Mouse (Mus musculus) ES-Bruce4 (cell line): ENCODE measurements around the gene Jmjd6. TPM values are rescaled to one million over a fixed set of nuclear protein-coding genes. Genes with fewer than 3 reads are reported as not detected.
"Not testable (repeated sequence)": the region's sequence is repeated elsewhere in the genome, so short reads cannot be mapped to it uniquely, and the experiment has no call there.

Experiments used
- H3K27ac ChIP-seq: 2 replicates; pipeline ENCODE4 v1.5.1; 2012; ENCODE audit warnings: low read length, inconsistent platforms; ENCODE audit not compliant: insufficient read depth
- H3K27me3 ChIP-seq: 2 replicates; pipeline ENCODE4 v1.6.1; 2012; ENCODE audit warnings: mild to moderate bottlenecking, low read length, inconsistent platforms; ENCODE audit not compliant: control insufficient read depth, poor library complexity, insufficient read depth, severe bottlenecking
- H3K36me3 ChIP-seq: 2 replicates; pipeline ENCODE4 v1.6.1; 2012; ENCODE audit warnings: inconsistent platforms, mild to moderate bottlenecking, low read length, moderate library complexity; ENCODE audit not compliant: control insufficient read depth, poor library complexity, insufficient read depth, severe bottlenecking
- H3K4me1 ChIP-seq: one replicate; pipeline ENCODE4 v1.8.1; 2011; ENCODE audit warnings: low read length; ENCODE audit not compliant: control insufficient read depth, insufficient read depth
- H3K4me3 ChIP-seq: 2 replicates; pipeline ENCODE4 v1.5.1; 2011; ENCODE audit warnings: low read depth, mild to moderate bottlenecking, low read length
- H3K9ac ChIP-seq: 2 replicates; pipeline ENCODE4 v1.6.1; 2012; ENCODE audit warnings: low read depth, mild to moderate bottlenecking, inconsistent platforms; ENCODE audit not compliant: poor library complexity, severe bottlenecking
- H3K9me3 ChIP-seq: replicated peaks from 2 replicates; pipeline ENCODE4 v1.6.1; 2012; ENCODE audit warnings: mild to moderate bottlenecking, low read length, inconsistent platforms; ENCODE audit not compliant: control insufficient read depth, poor library complexity, insufficient read depth, severe bottlenecking
- CTCF ChIP-seq: IDR thresholded peaks from one replicate; pipeline ENCODE4 v1.8.1; 2011; ENCODE audit warnings: low read depth, low read length
- EP300 ChIP-seq: IDR thresholded peaks from 2 replicates; pipeline ENCODE4 v1.6.1; 2011; ENCODE audit warnings: low read depth, low read length; ENCODE audit not compliant: insufficient read depth
- POLR2A ChIP-seq: IDR thresholded peaks from one replicate; pipeline ENCODE4 v1.8.1; 2011; ENCODE audit warnings: low read length; ENCODE audit not compliant: insufficient read depth
- polyA plus RNA-seq: library from polyadenylated mRNA; stranded (reverse); fragments of >200 nt; gene quantifications from 2 replicates; pipeline ENCODE4 v1.2.4, GENCODE M21; 2011; ENCODE audit warnings: low read depth; ENCODE audit not compliant: missing spikeins, insufficient read depth, insufficient read length

The Jmjd6 gene
- polyA plus RNA-seq, 1 experiment = 45.6 TPM

GRCm38 (mm10) chr11:116850085-116850484 is 6.8 kb upstream of the Jmjd6 start:
- Histone ChIP-seq H3K27ac (no peak overlapping the region), H3K4me1 (no peaks in the 10 kb centered on the region), H3K9ac (peak overlapping the region; percentile 88; the same call in 1 of the 2 replicates), H3K9me3 (no peaks in the 10 kb centered on the region), H3K4me3 (peak overlapping the region; percentile 68), H3K27me3 (no peaks in the 10 kb centered on the region), H3K36me3 (peaks cover 54% of the 10 kb centered on the region)
- no peak for TF ChIP-seq POLR2A
- TF ChIP-seq EP300 = no peak
- TF ChIP-seq CTCF = no peak

DNA sequence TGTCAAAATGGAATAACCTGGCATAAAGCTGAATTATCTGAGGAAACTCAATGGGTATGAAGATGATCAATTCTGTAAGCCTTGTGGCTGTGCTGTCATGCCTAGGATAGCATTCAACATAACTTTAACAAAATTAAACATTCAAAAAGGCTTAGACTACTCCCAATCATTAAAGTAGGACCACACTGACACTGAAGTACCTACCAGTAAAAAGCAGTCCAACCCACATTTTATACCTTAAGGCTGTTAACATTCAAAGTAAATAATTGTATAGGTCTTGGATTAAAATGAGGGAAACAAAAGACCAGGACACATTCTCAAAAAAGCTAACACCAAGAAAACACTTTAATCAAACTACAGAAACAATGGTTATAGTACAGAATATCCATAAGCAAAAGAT is 6.3 kb upstream of the Jmjd6 start:
- no peak overlapping the region for H3K4me3 ChIP-seq
- peaks cover 54% of the 10 kb centered on the region for H3K36me3 ChIP-seq
- H3K9ac ChIP-seq = no peak overlapping the region; the same call in 1 of the 2 replicates
- no peak overlapping the region for H3K27ac ChIP-seq
- H3K9me3 ChIP-seq = no peaks in the 10 kb centered on the region
- H3K27me3 ChIP-seq = no peaks in the 10 kb centered on the region
- no peaks in the 10 kb centered on the region for H3K4me1 ChIP-seq
- no peak for TF ChIP-seq EP300
- no peak for TF ChIP-seq POLR2A
- TF ChIP-seq CTCF = no peak

DNA sequence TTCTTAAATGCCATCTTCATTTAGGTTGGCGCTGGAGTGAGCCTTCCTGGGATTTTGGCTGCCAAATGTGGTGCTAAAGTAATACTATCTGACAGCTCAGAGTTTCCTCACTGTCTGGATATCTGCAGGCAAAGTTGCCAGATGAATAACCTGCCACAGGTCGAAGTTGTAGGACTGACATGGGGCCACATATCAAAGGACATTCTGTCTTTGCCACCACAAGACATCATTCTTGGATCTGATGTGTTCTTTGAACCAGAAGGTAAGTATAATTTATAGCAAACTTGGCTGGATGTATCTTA is 5.6 kb upstream of the Jmjd6 start:
- H3K4me3 ChIP-seq, H3K27ac ChIP-seq, H3K4me1 ChIP-seq, H3K9ac ChIP-seq, H3K9me3 ChIP-seq, H3K27me3 ChIP-seq: not testable (repeated sequence)
- H3K36me3 ChIP-seq = peaks cover 54% of the 10 kb centered on the region

GRCm38 (mm10) chr11:116848086-116848876 is 5.0 kb upstream of the Jmjd6 start:
- H3K9me3 ChIP-seq = no peaks in the 10 kb centered on the region
- no peak overlapping the region for H3K9ac ChIP-seq
- H3K27me3 ChIP-seq = no peaks in the 10 kb centered on the region
- peaks cover 54% of the 10 kb centered on the region for H3K36me3 ChIP-seq
- no peak overlapping the region for H3K27ac ChIP-seq
- no peak overlapping the region for H3K4me3 ChIP-seq
- TF ChIP-seq EP300 = no peak
- no peak for TF ChIP-seq POLR2A
- no peak for TF ChIP-seq CTCF
- no peaks in the 10 kb centered on the region for H3K4me1 ChIP-seq

DNA sequence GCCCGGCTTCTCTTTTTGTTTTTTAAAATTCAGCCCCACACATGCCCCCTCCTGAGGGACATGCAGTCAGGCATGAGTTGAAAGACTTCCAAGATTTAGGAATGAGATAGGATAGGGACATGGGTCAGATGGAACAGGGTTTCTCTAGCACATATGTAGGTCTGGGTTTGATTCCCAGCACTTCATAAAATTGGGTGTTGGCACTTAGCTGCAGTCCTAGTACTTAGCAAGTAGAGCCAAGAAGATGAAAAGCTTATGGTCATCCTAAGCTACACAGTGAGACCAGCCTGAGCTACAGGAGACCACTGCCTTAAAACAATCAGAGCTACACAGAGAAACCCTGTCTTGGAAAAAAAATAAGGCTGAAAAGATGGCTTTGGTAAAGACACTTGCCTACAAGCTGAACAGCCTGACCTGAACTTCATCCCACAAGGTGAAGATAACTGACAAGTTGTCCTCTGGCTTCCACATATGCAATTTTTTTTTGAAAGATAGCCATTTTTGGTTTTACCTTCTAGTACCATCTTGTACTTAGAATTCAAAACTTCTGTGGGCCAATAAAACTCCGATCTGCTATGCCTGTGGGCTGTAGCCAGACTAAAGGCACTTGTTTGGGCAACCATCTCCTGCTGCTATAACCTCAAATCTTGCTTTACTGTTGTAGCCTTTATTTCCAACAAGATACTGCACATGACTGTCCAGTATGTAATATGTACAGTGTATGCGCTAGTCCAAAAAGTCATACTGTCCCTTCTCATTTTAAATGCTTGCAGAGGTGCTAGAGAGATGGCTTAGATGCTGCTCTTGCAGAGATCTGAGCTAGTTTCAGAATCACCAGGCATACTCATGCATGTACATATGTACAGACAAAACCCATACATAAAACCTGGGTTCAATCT is 4.2 kb upstream of the Jmjd6 start:
- H3K27me3 ChIP-seq = no peaks in the 10 kb centered on the region
- H3K9me3 ChIP-seq = no peaks in the 10 kb centered on the region
- no peak overlapping the region for H3K9ac ChIP-seq
- H3K36me3 ChIP-seq = peaks cover 54% of the 10 kb centered on the region
- no peak for TF ChIP-seq POLR2A
- no peak for TF ChIP-seq CTCF
- TF ChIP-seq EP300 = no peak
- no peak overlapping the region for H3K27ac ChIP-seq
- no peaks in the 10 kb centered on the region for H3K4me1 ChIP-seq
- H3K4me3 ChIP-seq = no peak overlapping the region

GRCm38 (mm10) chr11:116846593-116847181 is 3.4 kb upstream of the Jmjd6 start:
- H3K4me3 ChIP-seq = no peak overlapping the region
- H3K36me3 ChIP-seq = peaks cover 52% of the 10 kb centered on the region
- no peak overlapping the region for H3K27ac ChIP-seq
- TF ChIP-seq POLR2A (no peak), EP300 (no peak), CTCF (no peak)
- no peaks in the 10 kb centered on the region for H3K9me3 ChIP-seq
- no peaks in the 10 kb centered on the region for H3K27me3 ChIP-seq
- no peaks in the 10 kb centered on the region for H3K4me1 ChIP-seq
- no peak overlapping the region for H3K9ac ChIP-seq
